ENCODE assay signal across 18 mouse cellular contexts in genomic region chr4:81101049-81101448, GRCm38 (mm10).
"Had no signal": no experiment of that assay in that cellular context is flagged by ENCODE, and none has a peak within 500 bp of the region (broad histone marks: within the 10 kb centered on the region; RNA-seq: fewer than 3 reads in every experiment).

No protein-coding gene starts in this region.

- DNase-seq: lung, adult 18-20 months; lung, embryonic 14.5 days; lung, postnatal 10 days; lung, postnatal 4 days; midbrain, embryonic 14.5 days; retina, postnatal 1 day; right cerebral cortex, adult 18-20 months; right cerebral cortex, postnatal 25 days; right cerebral cortex, postnatal 4 days; spleen, adult 18-20 months; thymus, adult 18-20 months; thymus, postnatal 14 days; thymus, postnatal 36 days had no signal

- H3K4me2 ChIP-seq: lung, embryonic 14.5 days; midbrain, embryonic 12.5 days; neural tube, embryonic 12.5 days had no signal

- H3K4me3 ChIP-seq: midbrain, embryonic 10.5 days; midbrain, embryonic 12.5 days; myocyte; neural tube, embryonic 12.5 days had no signal

- ATAC-seq: midbrain, embryonic 16.5 days had no signal

- H3K27me3 ChIP-seq: midbrain, embryonic 12.5 days; neural tube, embryonic 12.5 days had no signal

- H3K9me3 ChIP-seq: midbrain, embryonic 10.5 days; midbrain, embryonic 12.5 days; neural tube, embryonic 12.5 days had no signal

- H3K27ac ChIP-seq: midbrain, embryonic 10.5 days; midbrain, embryonic 12.5 days; neural tube, embryonic 12.5 days had no signal

- H3K36me3 ChIP-seq: midbrain, embryonic 10.5 days; midbrain, embryonic 12.5 days; neural tube, embryonic 12.5 days had no signal

- H3K9ac ChIP-seq: lung, embryonic 14.5 days; midbrain, embryonic 12.5 days; neural tube, embryonic 12.5 days had no signal

- H3K4me1 ChIP-seq: midbrain, embryonic 10.5 days; midbrain, embryonic 12.5 days; neural tube, embryonic 12.5 days had no signal
